Mouse (Mus musculus): ENCODE results near the gene Ppil1. TPM values are rescaled to one million over a fixed set of nuclear protein-coding genes. Genes with fewer than 3 reads are reported as not detected.

The Ppil1 gene
- polyA plus RNA-seq, 1 experiment: 26.0 TPM

- no peak overlapping the region for H3K4me3 ChIP-seq (ENCODE audit: low read depth, low read length)
- 68% methylated on average over 5 of the region's 5 CpGs for WGBS
- TF ChIP-seq CTCF (IDR thresholded peaks at IDR 0.05; ENCODE audit: extremely low read depth, insufficient read length, insufficient replicate concordance, low read depth, low read length) (no peak), POLR2A (IDR thresholded peaks at IDR 0.05; ENCODE audit: low read depth, low read length) (no peak)
- no peaks in the 10 kb centered on the region for H3K4me1 ChIP-seq (ENCODE audit: control insufficient read depth, insufficient read depth, insufficient read length, low read length)
- no peaks in the 10 kb centered on the region for H3K27me3 ChIP-seq (ENCODE audit: control insufficient read depth, insufficient read depth, low read length)
- no peak overlapping the region for H3K27ac ChIP-seq (ENCODE audit: insufficient read depth, low read depth, low read length)
- no peaks in the 10 kb centered on the region for H3K36me3 ChIP-seq (ENCODE audit: control insufficient read depth, insufficient read depth, low read length)
Measured at GRCm38 (mm10) chr17:29218017-29218416, 46.0 kb downstream of the Ppil1 start.

DNA sequence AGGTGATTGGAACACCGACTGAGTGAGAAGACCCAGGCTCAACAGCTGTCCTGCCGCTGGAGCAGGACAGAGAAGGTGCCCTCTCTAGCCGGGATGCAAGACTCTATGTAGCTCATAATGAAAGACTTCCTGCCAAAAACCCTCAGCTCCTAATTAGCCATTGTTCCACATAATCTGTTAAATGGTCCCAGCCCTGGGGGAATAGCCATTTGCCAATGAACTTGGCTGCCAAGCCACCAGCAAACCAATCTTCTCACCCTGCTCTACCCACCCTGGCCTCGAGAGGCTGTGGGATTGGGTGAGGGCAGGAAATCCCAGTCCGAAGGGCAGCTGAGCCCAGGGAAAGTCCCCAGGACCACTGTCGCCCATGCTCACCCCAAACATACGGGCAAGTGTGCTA, 47.9 kb downstream of the Ppil1 start:
- Histone ChIP-seq H3K4me1 (ENCODE audit: control insufficient read depth, insufficient read depth, insufficient read length, low read length) (no peaks in the 10 kb centered on the region), H3K36me3 (ENCODE audit: control insufficient read depth, insufficient read depth, low read length) (no peaks in the 10 kb centered on the region), H3K27me3 (ENCODE audit: control insufficient read depth, insufficient read depth, low read length) (no peaks in the 10 kb centered on the region), H3K27ac (ENCODE audit: insufficient read depth, low read depth, low read length) (no peak overlapping the region), H3K4me3 (ENCODE audit: low read depth, low read length) (no peak overlapping the region)
- TF ChIP-seq POLR2A (IDR thresholded peaks at IDR 0.05; ENCODE audit: low read depth, low read length) (no peak), CTCF (IDR thresholded peaks at IDR 0.05; ENCODE audit: extremely low read depth, insufficient read length, insufficient replicate concordance, low read depth, low read length) (no peak)
- 52% methylated on average over 7 of the region's 7 CpGs for WGBS

DNA sequence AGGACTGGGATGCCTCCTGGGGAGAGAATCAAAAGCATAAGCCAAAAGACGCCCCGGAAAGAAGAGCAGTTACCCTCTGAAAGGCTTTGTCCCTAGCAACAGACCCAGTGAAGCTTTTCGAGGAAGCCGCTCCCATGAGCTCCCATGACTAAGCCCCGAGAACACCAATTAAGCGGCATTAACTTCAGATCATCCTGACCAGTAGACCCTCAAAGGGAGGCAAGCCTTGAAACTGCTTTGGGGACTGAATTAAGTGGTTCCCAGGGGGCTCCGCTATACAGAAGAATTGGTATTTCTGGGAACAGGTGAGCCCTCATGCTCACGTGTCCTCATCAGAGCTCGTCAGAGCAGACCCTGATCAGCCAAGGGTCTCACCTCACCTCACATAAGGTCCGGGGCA, 49.3 kb downstream of the Ppil1 start:
- TF ChIP-seq CTCF (IDR thresholded peaks at IDR 0.05; ENCODE audit: extremely low read depth, insufficient read length, insufficient replicate concordance, low read depth, low read length) (no peak), POLR2A (IDR thresholded peaks at IDR 0.05; ENCODE audit: low read depth, low read length) (no peak)
- no peak overlapping the region for H3K27ac ChIP-seq (ENCODE audit: insufficient read depth, low read depth, low read length)
- no peaks in the 10 kb centered on the region for H3K4me1 ChIP-seq (ENCODE audit: control insufficient read depth, insufficient read depth, insufficient read length, low read length)
- 78% methylated on average over 10 of the region's 10 CpGs for WGBS
- no peaks in the 10 kb centered on the region for H3K36me3 ChIP-seq (ENCODE audit: control insufficient read depth, insufficient read depth, low read length)
- H3K4me3 ChIP-seq (ENCODE audit: low read depth, low read length): no peak overlapping the region
- no peaks in the 10 kb centered on the region for H3K27me3 ChIP-seq (ENCODE audit: control insufficient read depth, insufficient read depth, low read length)

- H3K4me3 ChIP-seq (ENCODE audit: low read depth, low read length): no peak overlapping the region
- TF ChIP-seq CTCF (IDR thresholded peaks at IDR 0.05; ENCODE audit: extremely low read depth, insufficient read length, insufficient replicate concordance, low read depth, low read length): no peak
- TF ChIP-seq POLR2A (IDR thresholded peaks at IDR 0.05; ENCODE audit: low read depth, low read length): no peak
- H3K4me1 ChIP-seq (ENCODE audit: control insufficient read depth, insufficient read depth, insufficient read length, low read length): no peaks in the 10 kb centered on the region
- WGBS: 88% methylated on average over 4 of the region's 4 CpGs
- H3K36me3 ChIP-seq (ENCODE audit: control insufficient read depth, insufficient read depth, low read length): no peaks in the 10 kb centered on the region
- H3K27me3 ChIP-seq (ENCODE audit: control insufficient read depth, insufficient read depth, low read length): no peaks in the 10 kb centered on the region
- H3K27ac ChIP-seq (ENCODE audit: insufficient read depth, low read depth, low read length): no peak overlapping the region
Measured at GRCm38 (mm10) chr17:29214193-29214456, 49.9 kb downstream of the Ppil1 start.

DNA sequence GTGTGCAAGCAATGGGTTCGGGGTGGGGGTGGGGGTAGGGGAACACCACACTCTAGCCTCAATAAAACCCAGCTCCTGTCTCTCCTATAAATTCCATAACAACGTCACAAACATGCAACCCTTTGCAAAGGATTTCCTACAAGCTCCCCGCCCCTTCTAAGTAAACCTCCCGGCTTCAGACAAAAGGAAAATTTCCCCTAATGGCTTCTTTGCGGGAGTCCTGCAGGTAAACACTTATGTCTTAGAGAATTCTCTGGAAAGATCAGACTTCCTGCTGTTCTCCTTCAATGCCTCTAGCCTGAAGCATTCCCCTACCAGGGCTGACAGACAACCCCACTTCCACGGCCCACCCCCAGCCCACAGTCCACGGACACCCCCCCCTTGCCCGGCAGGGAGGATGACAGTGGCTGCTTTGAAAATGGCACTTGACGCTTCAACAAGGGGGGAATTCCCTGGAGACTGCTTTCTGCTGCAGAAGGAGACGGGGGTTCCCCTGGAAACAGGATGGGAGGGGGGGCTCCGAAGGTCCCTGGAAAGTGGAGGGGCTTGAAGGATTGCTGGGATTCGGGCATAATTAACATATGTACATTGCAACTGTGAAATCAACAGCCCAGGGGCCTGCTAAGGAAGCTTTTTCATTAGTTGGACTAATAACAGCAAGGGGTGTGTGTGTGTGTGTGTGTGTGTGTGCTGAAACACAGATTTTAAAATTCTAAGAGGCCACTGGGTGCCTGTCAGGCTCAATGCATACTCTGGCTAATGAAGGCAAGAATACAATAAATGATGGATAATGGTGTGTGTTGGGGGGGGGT, 50.4 kb downstream of the Ppil1 start:
- 23% methylated on average over 12 of the region's 12 CpGs for WGBS
- TF ChIP-seq POLR2A (IDR thresholded peaks at IDR 0.05; ENCODE audit: low read depth, low read length): no peak
- TF ChIP-seq CTCF (IDR thresholded peaks at IDR 0.05; ENCODE audit: extremely low read depth, insufficient read length, insufficient replicate concordance, low read depth, low read length): no peak

GRCm38 (mm10) chr17:29211836-29212235, 52.1 kb downstream of the Ppil1 start:
- Histone ChIP-seq H3K4me3 (ENCODE audit: low read depth, low read length) (no peak overlapping the region), H3K27ac (ENCODE audit: insufficient read depth, low read depth, low read length) (no peak overlapping the region), H3K27me3 (ENCODE audit: control insufficient read depth, insufficient read depth, low read length) (no peaks in the 10 kb centered on the region), H3K36me3 (ENCODE audit: control insufficient read depth, insufficient read depth, low read length) (no peaks in the 10 kb centered on the region), H3K4me1 (ENCODE audit: control insufficient read depth, insufficient read depth, insufficient read length, low read length) (no peaks in the 10 kb centered on the region)
- TF ChIP-seq CTCF (IDR thresholded peaks at IDR 0.05; ENCODE audit: extremely low read depth, insufficient read length, insufficient replicate concordance, low read depth, low read length) (no peak), POLR2A (IDR thresholded peaks at IDR 0.05; ENCODE audit: low read depth, low read length) (no peak)
- 46% methylated on average over 7 of the region's 7 CpGs for WGBS

More for the DNA sequence above, 50.4 kb downstream of the Ppil1 start:
- Histone ChIP-seq H3K36me3 (ENCODE audit: control insufficient read depth, insufficient read depth, low read length) (no peaks in the 10 kb centered on the region), H3K27me3 (ENCODE audit: control insufficient read depth, insufficient read depth, low read length) (no peaks in the 10 kb centered on the region), H3K4me1 (ENCODE audit: control insufficient read depth, insufficient read depth, insufficient read length, low read length) (no peaks in the 10 kb centered on the region), H3K27ac (ENCODE audit: insufficient read depth, low read depth, low read length) (no peak overlapping the region), H3K4me3 (ENCODE audit: low read depth, low read length) (no peak overlapping the region)

GRCm38 (mm10) chr17:29210037-29210436, 53.9 kb downstream of the Ppil1 start:
- Histone ChIP-seq H3K4me3 (ENCODE audit: low read depth, low read length) (no peak overlapping the region), H3K36me3 (ENCODE audit: control insufficient read depth, insufficient read depth, low read length) (no peaks in the 10 kb centered on the region), H3K27me3 (ENCODE audit: control insufficient read depth, insufficient read depth, low read length) (no peaks in the 10 kb centered on the region), H3K4me1 (ENCODE audit: control insufficient read depth, insufficient read depth, insufficient read length, low read length) (no peaks in the 10 kb centered on the region), H3K27ac (ENCODE audit: insufficient read depth, low read depth, low read length) (no peak overlapping the region)
- 94% methylated on average over 3 of the region's 3 CpGs for WGBS
- TF ChIP-seq POLR2A (IDR thresholded peaks at IDR 0.05; ENCODE audit: low read depth, low read length): no peak
